Mouse (Mus musculus): ENCODE results near the gene Crebrf. TPM values are rescaled to one million over a fixed set of nuclear protein-coding genes. Genes with fewer than 3 reads are reported as not detected.

Crebrf gene
- polyA plus RNA-seq, 1 experiment from 2014 or later = 6.5 TPM

DNA sequence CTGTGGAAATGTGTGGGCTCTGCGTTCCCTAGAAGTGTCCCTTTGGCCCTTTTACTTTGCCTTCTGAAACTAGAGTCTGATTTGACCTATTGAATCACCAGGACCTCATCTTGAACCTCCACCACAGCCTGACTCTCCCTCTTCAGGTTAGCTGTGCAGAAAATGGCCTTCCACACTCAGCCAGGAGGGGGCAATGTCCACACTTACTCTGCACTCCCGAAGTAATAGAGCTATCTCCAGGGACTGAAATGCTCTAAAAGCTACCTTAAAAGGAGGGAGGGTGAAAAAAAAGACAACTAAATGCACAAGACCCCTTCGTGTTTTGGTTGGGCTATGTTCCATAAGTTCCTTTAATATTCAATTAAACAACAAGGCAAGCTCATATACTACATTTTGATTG, 79.3 kb downstream of the Crebrf start:
- Histone ChIP-seq H3K36me3 (peaks cover 35% of the 10 kb centered on the region), H3K27me3 (no peaks in the 10 kb centered on the region), H3K9me3 (replicated peaks) (no peaks in the 10 kb centered on the region), H3K4me1 (replicated peaks) (peaks cover 20% of the 10 kb centered on the region), H3K4me3 (no peak overlapping the region), H3K9ac (no peak overlapping the region), H3K4me2 (no peak overlapping the region), H3K27ac (no peak overlapping the region)
- ATAC-seq (replicated peaks; ENCODE audit: insufficient number of reproducible peaks, insufficient read depth, low FRiP score, low read depth) = no peak
- WGBS = 12% methylated on average over 3 of the region's 3 CpGs

GRCm38 (mm10) chr17:26795386-26795785, 79.9 kb downstream of the Crebrf start:
- Histone ChIP-seq H3K27ac (no peak overlapping the region), H3K36me3 (peaks cover 29% of the 10 kb centered on the region), H3K27me3 (no peaks in the 10 kb centered on the region), H3K9ac (no peak overlapping the region), H3K9me3 (replicated peaks) (no peaks in the 10 kb centered on the region), H3K4me1 (replicated peaks) (peaks cover 20% of the 10 kb centered on the region), H3K4me3 (no peak overlapping the region), H3K4me2 (no peak overlapping the region)
- 59% methylated on average over 7 of the region's 7 CpGs for WGBS
- ATAC-seq (replicated peaks; ENCODE audit: insufficient number of reproducible peaks, insufficient read depth, low FRiP score, low read depth) = no peak

DNA sequence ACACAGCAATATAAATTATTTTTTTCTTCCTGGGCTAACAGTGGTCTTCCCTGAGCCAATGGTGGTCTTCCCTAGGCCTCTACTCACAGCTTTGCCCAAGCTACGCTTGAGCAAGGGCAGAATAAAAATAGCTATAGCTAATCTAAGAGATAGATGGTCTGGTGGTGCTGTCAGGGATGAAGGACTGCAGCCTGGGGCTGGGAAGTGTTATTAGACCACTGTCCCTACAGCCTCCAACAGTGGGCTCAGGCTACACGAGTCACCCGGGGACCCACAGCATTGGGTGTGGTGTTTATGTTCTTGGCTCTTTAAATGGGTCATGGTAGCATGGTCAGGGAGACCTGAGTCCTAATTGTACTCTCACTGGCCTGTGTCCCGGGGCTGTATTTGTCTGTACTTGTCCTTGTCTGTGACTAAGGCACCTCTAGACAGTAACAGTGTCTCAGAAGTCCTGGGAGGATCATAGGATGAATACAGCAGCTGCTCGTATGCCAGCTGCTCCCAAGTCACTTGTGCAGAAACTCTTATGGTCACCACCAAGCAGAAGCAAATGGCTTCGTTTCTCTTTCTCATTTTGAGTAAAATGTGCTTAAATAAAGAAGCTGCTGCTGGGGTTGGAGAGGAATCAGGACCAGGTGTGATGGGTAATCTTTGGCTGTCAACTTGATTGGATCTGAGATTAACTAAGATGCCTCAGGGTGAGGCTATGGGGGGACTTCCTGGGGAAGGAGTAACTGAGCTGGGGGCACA, 82.1 kb downstream of the Crebrf start:
- Histone ChIP-seq H3K9me3 (replicated peaks) (no peaks in the 10 kb centered on the region), H3K27me3 (no peaks in the 10 kb centered on the region), H3K27ac (peak overlapping the region; percentile 72), H3K4me3 (no peak overlapping the region), H3K4me2 (peak overlapping the region; percentile 4; the same call in 1 of the 2 replicates), H3K9ac (no peak overlapping the region), H3K36me3 (peaks cover 7% of the 10 kb centered on the region), H3K4me1 (replicated peaks) (peaks cover 20% of the 10 kb centered on the region)
- 33% methylated on average over 6 of the region's 6 CpGs for WGBS
- ATAC-seq (replicated peaks; ENCODE audit: insufficient number of reproducible peaks, insufficient read depth, low FRiP score, low read depth) = 0 out of 2 replicates have a peak, but pooled peaks have one; percentile 58

DNA sequence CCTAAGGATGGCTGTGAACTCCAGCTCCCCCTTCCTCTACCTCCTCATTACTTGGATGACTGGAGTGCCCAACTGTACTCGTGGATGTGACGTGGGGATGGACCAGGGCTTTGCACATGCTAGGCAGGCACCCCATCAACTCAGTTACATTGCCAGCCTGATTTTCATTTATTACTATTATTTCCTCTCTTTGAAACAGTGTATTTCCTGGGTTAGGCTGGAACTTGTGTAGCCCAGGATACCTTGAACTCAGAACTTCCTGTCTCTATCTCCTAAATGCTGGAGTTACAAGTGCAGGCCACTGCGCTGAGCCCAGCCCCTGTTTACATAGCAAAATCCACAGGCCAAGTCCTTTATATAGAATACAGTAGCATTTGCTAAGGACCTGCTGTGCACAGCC, 87.4 kb downstream of the Crebrf start:
- ATAC-seq (replicated peaks; ENCODE audit: insufficient number of reproducible peaks, insufficient read depth, low FRiP score, low read depth) = no peak
- Histone ChIP-seq H3K4me2 (no peak overlapping the region), H3K27ac (no peak overlapping the region), H3K36me3 (no peaks in the 10 kb centered on the region), H3K9ac (no peak overlapping the region), H3K27me3 (no peaks in the 10 kb centered on the region), H3K9me3 (replicated peaks) (no peaks in the 10 kb centered on the region), H3K4me3 (no peak overlapping the region), H3K4me1 (replicated peaks) (0 out of 2 replicates have a peak, but pooled peaks cover under 1% of the 10 kb centered on the region)
- 81% methylated on average over 3 of the region's 3 CpGs for WGBS

DNA sequence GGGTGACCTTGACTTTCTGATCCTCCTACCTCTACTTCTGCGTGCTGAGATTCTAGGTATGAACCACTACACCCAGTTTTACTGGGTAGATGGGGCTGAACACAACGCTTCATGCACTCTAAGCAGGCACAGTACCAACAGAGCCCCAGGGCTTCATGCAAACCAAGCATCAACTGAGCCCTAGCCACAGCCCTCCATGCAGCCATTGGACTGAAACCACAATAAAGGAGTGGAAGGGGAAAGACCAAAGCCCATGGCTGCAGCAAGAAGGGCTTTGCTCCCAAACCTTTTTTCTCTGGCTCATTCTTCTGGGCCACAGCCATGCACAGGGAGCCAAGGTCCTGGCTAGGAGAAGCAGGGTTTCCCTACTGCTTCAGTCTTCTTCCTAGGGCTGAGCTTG, 97.2 kb downstream of the Crebrf start:
- Histone ChIP-seq H3K4me2 (no peak overlapping the region), H3K27ac (0 out of 2 replicates have a peak overlapping the region, but pooled peaks have one; percentile 41), H3K9me3 (replicated peaks) (no peaks in the 10 kb centered on the region), H3K9ac (no peak overlapping the region), H3K36me3 (no peaks in the 10 kb centered on the region), H3K27me3 (no peaks in the 10 kb centered on the region), H3K4me1 (replicated peaks) (peaks cover 13% of the 10 kb centered on the region), H3K4me3 (no peak overlapping the region)
- no peak for ATAC-seq (replicated peaks; ENCODE audit: insufficient number of reproducible peaks, insufficient read depth, low FRiP score, low read depth)
- WGBS = 96% methylated on average over 2 of the region's 2 CpGs

- H3K4me1 ChIP-seq (replicated peaks) = peaks cover 13% of the 10 kb centered on the region
- H3K9me3 ChIP-seq (replicated peaks) = no peaks in the 10 kb centered on the region
- no peak overlapping the region for H3K4me3 ChIP-seq
- H3K36me3 ChIP-seq = no peaks in the 10 kb centered on the region
- WGBS = 37% methylated on average over 9 of the region's 9 CpGs
- peak overlapping the region; percentile 25 for H3K4me2 ChIP-seq
- H3K9ac ChIP-seq = no peak overlapping the region
- peak overlapping the region; percentile 41 for H3K27ac ChIP-seq
- peak; percentile 79 for ATAC-seq (replicated peaks; ENCODE audit: insufficient number of reproducible peaks, insufficient read depth, low FRiP score, low read depth)
- H3K27me3 ChIP-seq = no peaks in the 10 kb centered on the region
These were observed 98.0 kb downstream of the Crebrf start for GRCm38 (mm10) chr17:26813497-26813896.

- no peaks in the 10 kb centered on the region for H3K27me3 ChIP-seq
- H3K36me3 ChIP-seq = no peaks in the 10 kb centered on the region
- ATAC-seq (replicated peaks; ENCODE audit: insufficient number of reproducible peaks, insufficient read depth, low FRiP score, low read depth) = no peak
- H3K4me1 ChIP-seq (replicated peaks) = peaks cover 13% of the 10 kb centered on the region
- no peak overlapping the region for H3K27ac ChIP-seq
- H3K9me3 ChIP-seq (replicated peaks) = no peaks in the 10 kb centered on the region
- H3K4me3 ChIP-seq = no peak overlapping the region
- no peak overlapping the region for H3K9ac ChIP-seq
- WGBS = 75% methylated on average over 6 of the region's 6 CpGs
- no peak overlapping the region for H3K4me2 ChIP-seq
These were observed 101.4 kb downstream of the Crebrf start for GRCm38 (mm10) chr17:26816810-26817209.

DNA sequence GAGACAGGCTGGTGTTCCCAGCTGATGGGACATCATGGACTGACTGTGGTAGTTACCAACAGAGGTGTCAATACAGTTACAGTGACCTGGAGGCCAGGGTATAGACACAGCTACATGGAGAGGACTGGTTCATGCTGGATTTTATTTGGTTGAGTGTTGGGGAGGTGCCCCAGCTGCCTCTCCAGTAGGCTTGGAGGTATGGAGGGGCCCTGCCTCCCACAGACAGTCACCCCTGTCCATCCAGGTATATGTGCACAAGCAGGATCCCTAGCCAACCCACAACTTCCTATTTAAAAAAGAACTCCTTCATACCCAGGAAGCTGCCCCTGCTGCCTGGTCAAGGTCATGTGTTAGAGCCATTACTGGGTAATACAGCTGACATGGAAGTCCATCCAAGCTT, 102.3 kb downstream of the Crebrf start:
- Histone ChIP-seq H3K4me2 (no peak overlapping the region), H3K36me3 (no peaks in the 10 kb centered on the region), H3K4me3 (no peak overlapping the region), H3K9ac (no peak overlapping the region), H3K9me3 (replicated peaks) (no peaks in the 10 kb centered on the region), H3K27ac (no peak overlapping the region), H3K4me1 (replicated peaks) (peaks cover 13% of the 10 kb centered on the region), H3K27me3 (no peaks in the 10 kb centered on the region)
- no peak for ATAC-seq (replicated peaks; ENCODE audit: insufficient number of reproducible peaks, insufficient read depth, low FRiP score, low read depth)

- no peak overlapping the region for H3K27ac ChIP-seq
- peaks cover 5% of the 10 kb centered on the region for H3K4me1 ChIP-seq (replicated peaks)
- no peaks in the 10 kb centered on the region for H3K27me3 ChIP-seq
- H3K9me3 ChIP-seq (replicated peaks) = no peaks in the 10 kb centered on the region
- no peak overlapping the region for H3K4me2 ChIP-seq
- no peak overlapping the region for H3K4me3 ChIP-seq
- no peak for ATAC-seq (replicated peaks; ENCODE audit: insufficient number of reproducible peaks, insufficient read depth, low FRiP score, low read depth)
- peaks cover 8% of the 10 kb centered on the region for H3K36me3 ChIP-seq
- 64% methylated on average over 15 of the region's 17 CpGs for WGBS
- H3K9ac ChIP-seq = no peak overlapping the region
These were observed 110.7 kb downstream of the Crebrf start for GRCm38 (mm10) chr17:26826131-26826530.

Other genes starting within 250 kb of the Crebrf start
- 75.0 and 92.0 TPM in 2 replicates for gene Ergic1, start 154.2 kb upstream of the Crebrf start, polyA plus RNA-seq (2015; fragmentation: Nextera tagmentation; extraction: Ambion mirVana)
- 30.8 and 38.1 TPM in 2 replicates for gene Dusp1, start 153.5 kb upstream of the Crebrf start, polyA plus RNA-seq (2015; fragmentation: Nextera tagmentation; extraction: Ambion mirVana)
- 197 and 200 TPM in 2 replicates for gene Atp6v0e, start 52.4 kb upstream of the Crebrf start, polyA plus RNA-seq (2015; fragmentation: Nextera tagmentation; extraction: Ambion mirVana)
- 51.6 and 53.3 TPM in 2 replicates for gene Bnip1, start 65.4 kb downstream of the Crebrf start, polyA plus RNA-seq (2015; fragmentation: Nextera tagmentation; extraction: Ambion mirVana)
- gene Nkx2-5, start 129.4 kb downstream of the Crebrf start, polyA plus RNA-seq (2015; fragmentation: Nextera tagmentation; extraction: Ambion mirVana) = 131 and 147 TPM in 2 replicates
- gene Kifc5b, start 201.4 kb downstream of the Crebrf start, polyA plus RNA-seq (2015; fragmentation: Nextera tagmentation; extraction: Ambion mirVana) = 5.3 and 7.4 TPM in 2 replicates
- gene Phf1, start 217.4 kb downstream of the Crebrf start, polyA plus RNA-seq (2015; fragmentation: Nextera tagmentation; extraction: Ambion mirVana) = 7.3 and 9.5 TPM in 2 replicates
- gene Cuta, start 223.9 kb downstream of the Crebrf start, polyA plus RNA-seq (2015; fragmentation: Nextera tagmentation; extraction: Ambion mirVana) = 144 and 160 TPM in 2 replicates
- 0.60 and 1.0 TPM in 2 replicates for gene Syngap1, start 225.6 kb downstream of the Crebrf start, polyA plus RNA-seq (2015; fragmentation: Nextera tagmentation; extraction: Ambion mirVana)